Mouse (Mus musculus): ENCODE data around the gene Rhbdf1.

GRCm38 (mm10) chr11:32228292-32228845, 6.3 kb upstream of the Rhbdf1 start:
- TF ChIP-seq CTCF (IDR thresholded peaks at IDR 0.05; ENCODE audit: insufficient read depth, low read length): no peak
- TF ChIP-seq POLR2A (IDR thresholded peaks at IDR 0.05; ENCODE audit: borderline replicate concordance, extremely low read depth, low read depth, low read length): no peak
